Mouse (Mus musculus): Measurements from ENCODE around the gene Mrpl2. TPM values are rescaled to one million over a fixed set of nuclear protein-coding genes. Genes with fewer than 3 reads are reported as not detected.

The Mrpl2 gene
- polyA plus RNA-seq, 1 experiment from 2014 or later, result 89.0 TPM

DNA sequence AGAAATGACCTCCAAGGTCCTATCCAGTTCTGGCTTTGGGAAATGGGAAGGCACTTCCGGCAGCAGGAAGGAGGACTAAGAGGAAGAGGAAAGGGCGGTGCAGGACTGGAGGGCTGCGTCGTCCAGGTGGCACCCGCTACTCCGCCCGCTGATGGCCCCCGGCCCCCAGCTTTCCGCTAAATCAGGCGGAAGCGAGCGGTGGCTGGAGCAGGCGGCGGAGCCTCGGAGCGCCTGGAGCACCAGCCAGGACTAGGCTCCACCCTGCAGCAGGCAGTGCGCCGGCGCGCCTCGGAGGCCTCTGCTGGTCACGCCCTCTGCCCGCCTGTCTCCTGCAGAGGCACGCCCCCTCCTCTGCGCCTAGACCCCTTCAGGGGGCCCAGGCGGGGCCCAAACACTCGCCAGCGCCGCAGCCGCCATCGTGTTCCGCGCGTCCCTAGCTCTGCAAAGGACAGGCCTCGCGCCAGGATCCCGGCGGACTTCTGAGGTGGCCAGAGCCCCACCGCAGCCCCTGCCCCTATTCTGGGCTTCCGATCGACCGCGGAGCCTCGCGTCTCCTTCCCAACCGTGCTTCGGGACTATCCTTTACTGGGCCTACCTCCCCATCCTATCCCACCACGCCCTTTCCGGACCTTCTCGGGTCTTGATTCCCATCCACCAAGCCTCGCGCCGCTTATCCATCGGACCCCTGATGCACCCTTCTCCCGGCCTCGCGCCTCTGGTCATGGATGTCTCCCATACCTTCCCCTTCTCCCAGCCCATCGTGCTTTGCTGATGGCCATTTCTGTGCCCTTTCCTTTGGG lies 4.4 kb downstream of the Mrpl2 start, which contains the start of gene Cul7:
TSS of gene Cul7 (plus strand) at position 106 of the 800 bp plus-strand sequence.
- H3K27me3 ChIP-seq, result no peaks in the 10 kb centered on the region
- peak; percentile 93 for ATAC-seq
- peak within 1 kb of the TSS; percentile 92 for H3K9ac ChIP-seq
- H3K36me3 ChIP-seq (ENCODE audit: poor library complexity, severe bottlenecking), result peaks cover 40% of the 10 kb centered on the region
- H3K9me3 ChIP-seq (replicated peaks), result no peaks in the 10 kb centered on the region
- peak within 1 kb of the TSS; percentile 94 for H3K27ac ChIP-seq
- peaks cover 48% of the 10 kb centered on the region for H3K4me1 ChIP-seq
- H3K4me3 ChIP-seq, result peak within 1 kb of the TSS; percentile 68
- 1% methylated on average over 58 of the region's 58 CpGs for WGBS
- peak within 1 kb of the TSS; percentile 91 for H3K4me2 ChIP-seq

- Histone ChIP-seq H3K4me1 (peaks cover 48% of the 10 kb centered on the region), H3K36me3 (ENCODE audit: poor library complexity, severe bottlenecking) (peaks cover 48% of the 10 kb centered on the region), H3K27ac (peak overlapping the region; percentile 94; the same call in 1 of the 2 replicates), H3K9ac (peak overlapping the region; percentile 92), H3K9me3 (replicated peaks) (no peaks in the 10 kb centered on the region), H3K4me3 (peak overlapping the region; percentile 68), H3K4me2 (peak overlapping the region; percentile 91), H3K27me3 (no peaks in the 10 kb centered on the region)
- 79% methylated on average over 17 of the region's 17 CpGs for WGBS
- ATAC-seq, result no peak
These were observed 5.3 kb downstream of the Mrpl2 start for GRCm38 (mm10) chr17:46651292-46651691.

- H3K4me3 ChIP-seq, result peak overlapping the region; percentile 68
- H3K27me3 ChIP-seq, result no peaks in the 10 kb centered on the region
- WGBS, result 79% methylated on average over 20 of the region's 20 CpGs
- no peak for ATAC-seq
- H3K4me2 ChIP-seq, result peak overlapping the region; percentile 91
- H3K4me1 ChIP-seq, result peaks cover 44% of the 10 kb centered on the region
- no peak overlapping the region for H3K27ac ChIP-seq
- no peaks in the 10 kb centered on the region for H3K9me3 ChIP-seq (replicated peaks)
- peaks cover 55% of the 10 kb centered on the region for H3K36me3 ChIP-seq (ENCODE audit: poor library complexity, severe bottlenecking)
- H3K9ac ChIP-seq, result peak overlapping the region; percentile 92
These were observed 5.9 kb downstream of the Mrpl2 start for GRCm38 (mm10) chr17:46651755-46652547.

GRCm38 (mm10) chr17:46656054-46656453 lies 10.0 kb downstream of the Mrpl2 start:
- peaks cover 25% of the 10 kb centered on the region for H3K4me1 ChIP-seq
- ATAC-seq, result no peak
- H3K27me3 ChIP-seq, result no peaks in the 10 kb centered on the region
- no peaks in the 10 kb centered on the region for H3K9me3 ChIP-seq (replicated peaks)
- no peak overlapping the region for H3K4me3 ChIP-seq
- no peak overlapping the region for H3K27ac ChIP-seq
- peaks cover 84% of the 10 kb centered on the region for H3K36me3 ChIP-seq (ENCODE audit: poor library complexity, severe bottlenecking)
- 89% methylated on average over 6 of the region's 6 CpGs for WGBS
- H3K4me2 ChIP-seq, result no peak overlapping the region
- H3K9ac ChIP-seq, result no peak overlapping the region

DNA sequence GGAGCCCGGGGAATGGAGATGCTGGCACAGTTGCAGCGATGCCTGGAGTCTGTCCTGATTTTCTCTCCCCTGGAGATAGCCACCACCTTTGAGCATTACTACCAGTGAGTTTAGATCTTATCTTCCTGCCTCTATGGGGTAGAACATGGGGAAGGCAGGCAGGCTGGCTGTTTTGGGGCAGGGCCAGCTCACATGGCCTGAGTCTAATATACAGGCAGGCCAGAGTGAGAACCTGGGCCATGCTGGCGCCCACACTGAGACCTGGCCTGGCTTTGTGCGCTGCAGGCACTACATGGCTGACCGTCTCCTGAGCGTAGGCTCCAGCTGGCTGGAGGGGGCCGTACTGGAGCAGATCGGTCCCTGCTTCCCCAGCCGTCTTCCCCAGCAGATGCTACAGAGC lies 15.3 kb downstream of the Mrpl2 start:
- H3K4me1 ChIP-seq, result no peaks in the 10 kb centered on the region
- no peaks in the 10 kb centered on the region for H3K27me3 ChIP-seq
- no peak overlapping the region for H3K27ac ChIP-seq
- no peak for ATAC-seq
- no peak overlapping the region for H3K4me2 ChIP-seq
- no peak overlapping the region for H3K9ac ChIP-seq
- 98% methylated on average over 9 of the region's 9 CpGs for WGBS
- H3K9me3 ChIP-seq (replicated peaks), result no peaks in the 10 kb centered on the region
- peaks cover 97% of the 10 kb centered on the region for H3K36me3 ChIP-seq (ENCODE audit: poor library complexity, severe bottlenecking)
- no peak overlapping the region for H3K4me3 ChIP-seq

DNA sequence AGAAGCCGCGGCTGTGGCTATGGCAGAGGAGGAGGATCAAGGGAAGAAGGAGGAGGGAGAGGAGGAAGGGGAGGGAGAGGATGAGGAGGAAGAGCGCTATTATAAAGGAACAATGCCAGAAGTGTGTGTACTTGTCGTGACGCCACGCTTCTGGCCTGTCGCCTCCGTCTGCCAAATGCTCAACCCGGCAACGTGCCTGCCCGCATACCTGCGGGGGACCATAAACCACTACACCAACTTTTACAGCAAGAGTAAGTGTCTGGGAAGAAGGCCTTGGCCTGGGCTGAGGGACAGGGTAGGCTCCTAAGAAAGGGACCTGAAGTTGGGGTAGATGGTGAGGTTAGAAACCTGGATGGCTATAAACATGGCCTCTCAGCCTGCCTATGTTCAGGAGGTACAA lies 16.0 kb downstream of the Mrpl2 start:
- no peak overlapping the region for H3K4me3 ChIP-seq
- no peak for ATAC-seq
- no peak overlapping the region for H3K9ac ChIP-seq
- H3K4me1 ChIP-seq, result no peaks in the 10 kb centered on the region
- no peak overlapping the region for H3K27ac ChIP-seq
- H3K9me3 ChIP-seq (replicated peaks), result no peaks in the 10 kb centered on the region
- H3K36me3 ChIP-seq (ENCODE audit: poor library complexity, severe bottlenecking), result peaks cover 97% of the 10 kb centered on the region
- no peaks in the 10 kb centered on the region for H3K27me3 ChIP-seq
- H3K4me2 ChIP-seq, result no peak overlapping the region
- 94% methylated on average over 12 of the region's 12 CpGs for WGBS

DNA sequence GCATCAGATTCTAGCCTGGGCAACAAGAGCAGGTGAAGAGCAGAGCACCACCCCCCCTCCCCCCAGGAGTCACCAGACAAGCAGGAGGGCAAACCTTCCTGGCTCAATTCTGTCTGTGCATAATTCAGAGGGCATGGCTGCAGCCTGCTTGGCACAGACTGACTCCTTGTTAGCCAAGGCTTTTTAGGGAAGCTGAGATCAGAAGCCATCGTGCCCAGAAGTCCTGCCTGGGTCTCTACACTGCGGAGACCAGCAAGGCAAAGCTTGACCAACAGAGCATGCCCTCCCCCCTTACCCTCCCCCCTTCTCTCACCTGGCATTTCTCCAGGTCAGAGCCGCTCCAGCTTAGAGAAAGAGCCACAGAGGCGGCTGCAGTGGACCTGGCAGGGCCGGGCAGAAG lies 16.7 kb downstream of the Mrpl2 start:
- Histone ChIP-seq H3K27me3 (no peaks in the 10 kb centered on the region), H3K9ac (no peak overlapping the region), H3K9me3 (replicated peaks) (no peaks in the 10 kb centered on the region), H3K4me3 (no peak overlapping the region), H3K36me3 (ENCODE audit: poor library complexity, severe bottlenecking) (peaks cover 95% of the 10 kb centered on the region), H3K4me1 (no peaks in the 10 kb centered on the region), H3K27ac (no peak overlapping the region), H3K4me2 (no peak overlapping the region)
- no peak for ATAC-seq
- 85% methylated on average over 5 of the region's 5 CpGs for WGBS

DNA sequence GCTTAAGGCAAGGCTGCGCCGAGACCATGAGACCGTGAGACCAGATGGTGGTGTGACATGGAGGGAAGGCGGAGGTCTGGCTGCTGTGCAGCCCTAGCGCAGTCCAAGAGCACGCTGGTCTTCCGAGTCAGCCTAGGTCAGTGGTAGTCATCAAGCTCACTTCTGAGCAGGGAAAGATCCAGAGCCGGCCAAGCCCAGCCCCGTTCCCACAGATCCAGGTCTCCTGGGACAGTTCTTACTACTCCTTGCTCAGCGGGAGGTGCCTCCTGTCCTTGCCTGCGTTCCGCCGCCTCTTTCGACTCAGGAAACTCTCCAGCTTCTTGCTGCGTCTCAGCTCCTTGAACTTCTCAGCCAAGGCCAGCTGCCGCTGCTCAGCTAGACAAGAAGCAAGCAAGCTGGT lies 21.7 kb downstream of the Mrpl2 start:
- Histone ChIP-seq H3K27ac (no peak overlapping the region), H3K4me3 (no peak overlapping the region), H3K9ac (no peak overlapping the region), H3K36me3 (ENCODE audit: poor library complexity, severe bottlenecking) (peaks cover 78% of the 10 kb centered on the region), H3K27me3 (no peaks in the 10 kb centered on the region), H3K9me3 (replicated peaks) (no peaks in the 10 kb centered on the region), H3K4me2 (no peak overlapping the region), H3K4me1 (no peaks in the 10 kb centered on the region)
- ATAC-seq, result no peak
- 96% methylated on average over 16 of the region's 16 CpGs for WGBS

DNA sequence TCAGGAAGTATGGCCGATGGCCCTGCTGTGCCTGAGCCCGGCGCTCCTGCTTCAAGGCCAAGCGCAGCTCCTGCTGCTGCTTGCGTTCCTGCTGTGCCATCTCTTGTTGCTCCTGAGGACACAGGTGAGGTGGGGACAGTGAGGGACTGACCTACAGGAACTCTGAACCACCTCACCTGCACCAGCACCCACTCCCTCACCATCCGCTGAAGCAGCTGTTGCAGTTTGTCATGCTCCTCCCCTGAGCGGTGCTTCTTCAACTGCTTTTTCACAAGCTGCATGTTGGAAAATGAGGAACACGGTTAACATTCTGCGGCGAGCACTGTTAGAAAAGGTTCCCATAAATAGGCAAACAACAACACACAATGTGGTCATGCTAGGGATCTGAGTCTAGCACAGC lies 23.9 kb downstream of the Mrpl2 start:
- peaks cover 15% of the 10 kb centered on the region for H3K4me1 ChIP-seq
- H3K9ac ChIP-seq, result no peak overlapping the region
- no peaks in the 10 kb centered on the region for H3K9me3 ChIP-seq (replicated peaks)
- H3K27me3 ChIP-seq, result no peaks in the 10 kb centered on the region
- H3K4me3 ChIP-seq, result no peak overlapping the region
- 97% methylated on average over 10 of the region's 10 CpGs for WGBS
- peaks cover 61% of the 10 kb centered on the region for H3K36me3 ChIP-seq (ENCODE audit: poor library complexity, severe bottlenecking)
- no peak overlapping the region for H3K27ac ChIP-seq
- H3K4me2 ChIP-seq, result no peak overlapping the region
- no peak for ATAC-seq

DNA sequence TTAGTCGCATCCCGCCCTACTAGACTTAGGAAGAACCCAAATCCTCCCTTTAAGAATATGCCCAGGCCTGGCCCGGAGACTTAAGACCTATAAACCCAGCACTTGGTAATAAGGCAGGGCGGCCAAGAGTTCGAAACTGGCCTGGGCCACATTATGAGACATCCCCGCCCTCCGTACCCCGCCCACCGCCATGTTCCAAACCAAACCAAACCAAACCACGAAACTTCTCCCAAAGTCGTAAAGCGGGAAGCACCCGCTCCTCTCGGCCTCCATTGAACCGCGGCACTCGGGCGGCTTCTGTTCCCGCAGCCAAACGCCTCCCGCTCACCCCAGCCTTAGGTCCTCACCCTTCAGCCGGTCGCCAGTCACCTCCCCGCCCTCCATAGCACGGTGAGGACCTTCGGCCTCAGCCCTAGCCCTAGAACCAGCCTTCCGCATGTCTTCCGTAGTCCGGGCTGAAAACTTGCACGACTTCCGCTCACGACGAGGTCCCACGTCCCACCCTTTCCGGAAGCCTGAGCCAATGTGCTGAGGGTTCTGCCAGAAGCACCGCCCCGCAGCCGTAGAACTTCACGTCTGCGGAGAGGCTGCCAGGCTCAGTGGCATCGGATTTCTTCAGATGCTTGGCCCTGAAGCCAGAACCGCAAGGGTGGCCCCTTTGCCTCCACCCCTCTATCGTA lies 28.0 kb downstream of the Mrpl2 start, which contains the start of gene Rrp36:
TSS of gene Rrp36 (minus strand) at position 503 of the 680 bp plus-strand sequence.
- Histone ChIP-seq H3K4me2 (peak within 1 kb of the TSS; percentile 73), H3K9ac (peak within 1 kb of the TSS; percentile 77), H3K27ac (peak within 1 kb of the TSS; percentile 65), H3K4me1 (peaks cover 30% of the 10 kb centered on the region), H3K27me3 (no peaks in the 10 kb centered on the region), H3K36me3 (ENCODE audit: poor library complexity, severe bottlenecking) (peaks cover 64% of the 10 kb centered on the region), H3K9me3 (replicated peaks) (no peaks in the 10 kb centered on the region), H3K4me3 (peak within 1 kb of the TSS; percentile 81)
- under 1% methylated on average over 43 of the region's 43 CpGs for WGBS
- peak; percentile 94 for ATAC-seq

GRCm38 (mm10) chr17:46674530-46675283 lies 28.7 kb downstream of the Mrpl2 start:
- peak; percentile 39 for ATAC-seq
- Histone ChIP-seq H3K36me3 (ENCODE audit: poor library complexity, severe bottlenecking) (peaks cover 57% of the 10 kb centered on the region), H3K4me3 (peak overlapping the region; percentile 81), H3K27ac (peak overlapping the region; percentile 65), H3K4me2 (peak overlapping the region; percentile 73), H3K27me3 (no peaks in the 10 kb centered on the region), H3K9ac (peak overlapping the region; percentile 77), H3K9me3 (replicated peaks) (no peaks in the 10 kb centered on the region), H3K4me1 (peaks cover 37% of the 10 kb centered on the region)
- 16% methylated on average over 15 of the region's 15 CpGs for WGBS
